Mouse (Mus musculus): ENCODE measurements around the gene Samsn1. TPM values are rescaled to one million over a fixed set of nuclear protein-coding genes. Genes with fewer than 3 reads are reported as not detected.

Samsn1 gene
- polyA plus RNA-seq, 1 experiment from 2014 or later: 4.9 TPM

- no peak overlapping the region for H3K9ac ChIP-seq
- no peaks in the 10 kb centered on the region for H3K27me3 ChIP-seq
- no peaks in the 10 kb centered on the region for H3K36me3 ChIP-seq
- H3K9me3 ChIP-seq (replicated peaks): no peaks in the 10 kb centered on the region
- H3K4me3 ChIP-seq (replicated peaks): no peak overlapping the region
- H3K4me2 ChIP-seq (replicated peaks): no peak overlapping the region
- no peak overlapping the region for H3K27ac ChIP-seq (replicated peaks)
- no peak for ATAC-seq (ENCODE audit: insufficient number of reproducible peaks, low FRiP score, low TSS enrichment, low read depth)
- 76% methylated on average over 8 of the region's 8 CpGs for WGBS
- H3K4me1 ChIP-seq: no peaks in the 10 kb centered on the region
Measured at GRCm38 (mm10) chr16:75872241-75872640, 149.8 kb downstream of the Samsn1 start.

- Histone ChIP-seq H3K36me3 (no peaks in the 10 kb centered on the region), H3K9ac (no peak overlapping the region), H3K27me3 (no peaks in the 10 kb centered on the region), H3K4me1 (no peaks in the 10 kb centered on the region), H3K27ac (replicated peaks) (no peak overlapping the region), H3K9me3 (replicated peaks) (no peaks in the 10 kb centered on the region), H3K4me2 (replicated peaks) (no peak overlapping the region), H3K4me3 (replicated peaks) (no peak overlapping the region)
- ATAC-seq (ENCODE audit: insufficient number of reproducible peaks, low FRiP score, low TSS enrichment, low read depth): no peak
- 84% methylated on average over 6 of the region's 6 CpGs for WGBS
Measured at GRCm38 (mm10) chr16:75867400-75867799, 154.7 kb downstream of the Samsn1 start.

GRCm38 (mm10) chr16:75865505-75865904 lies 156.6 kb downstream of the Samsn1 start:
- no peaks in the 10 kb centered on the region for H3K9me3 ChIP-seq (replicated peaks)
- H3K9ac ChIP-seq: no peak overlapping the region
- no peak for ATAC-seq (ENCODE audit: insufficient number of reproducible peaks, low FRiP score, low TSS enrichment, low read depth)
- 67% methylated on average over 6 of the region's 6 CpGs for WGBS
- H3K27me3 ChIP-seq: no peaks in the 10 kb centered on the region
- H3K27ac ChIP-seq (replicated peaks): no peak overlapping the region
- no peak overlapping the region for H3K4me3 ChIP-seq (replicated peaks)
- no peaks in the 10 kb centered on the region for H3K4me1 ChIP-seq
- H3K36me3 ChIP-seq: no peaks in the 10 kb centered on the region
- H3K4me2 ChIP-seq (replicated peaks): no peak overlapping the region

- WGBS: 66% methylated on average over 2 of the region's 2 CpGs
- no peak overlapping the region for H3K27ac ChIP-seq (replicated peaks)
- ATAC-seq (ENCODE audit: insufficient number of reproducible peaks, low FRiP score, low TSS enrichment, low read depth): no peak
Measured at GRCm38 (mm10) chr16:75864673-75865072, 157.4 kb downstream of the Samsn1 start.

GRCm38 (mm10) chr16:75856343-75856742 lies 165.7 kb downstream of the Samsn1 start:
- no peak overlapping the region for H3K4me2 ChIP-seq (replicated peaks)
- no peaks in the 10 kb centered on the region for H3K36me3 ChIP-seq
- no peak overlapping the region for H3K9ac ChIP-seq
- no peak overlapping the region for H3K27ac ChIP-seq (replicated peaks)
- no peaks in the 10 kb centered on the region for H3K9me3 ChIP-seq (replicated peaks)
- no peaks in the 10 kb centered on the region for H3K27me3 ChIP-seq
- no peak for ATAC-seq (ENCODE audit: insufficient number of reproducible peaks, low FRiP score, low TSS enrichment, low read depth)
- no peaks in the 10 kb centered on the region for H3K4me1 ChIP-seq
- 75% methylated on average over 2 of the region's 2 CpGs for WGBS
- no peak overlapping the region for H3K4me3 ChIP-seq (replicated peaks)

More at GRCm38 (mm10) chr16:75864673-75865072, 157.4 kb downstream of the Samsn1 start:
- H3K4me3 ChIP-seq (replicated peaks): no peak overlapping the region
- H3K4me1 ChIP-seq: no peaks in the 10 kb centered on the region
- H3K4me2 ChIP-seq (replicated peaks): no peak overlapping the region
- H3K36me3 ChIP-seq: no peaks in the 10 kb centered on the region
- no peaks in the 10 kb centered on the region for H3K27me3 ChIP-seq
- no peaks in the 10 kb centered on the region for H3K9me3 ChIP-seq (replicated peaks)
- H3K9ac ChIP-seq: no peak overlapping the region

GRCm38 (mm10) chr16:75855402-75855801 lies 166.7 kb downstream of the Samsn1 start:
- ATAC-seq (ENCODE audit: insufficient number of reproducible peaks, low FRiP score, low TSS enrichment, low read depth): no peak
- Histone ChIP-seq H3K9ac (no peak overlapping the region), H3K36me3 (no peaks in the 10 kb centered on the region), H3K4me1 (no peaks in the 10 kb centered on the region), H3K4me3 (replicated peaks) (no peak overlapping the region), H3K27ac (replicated peaks) (no peak overlapping the region), H3K9me3 (replicated peaks) (no peaks in the 10 kb centered on the region), H3K4me2 (replicated peaks) (no peak overlapping the region), H3K27me3 (no peaks in the 10 kb centered on the region)
- 78% methylated on average over 7 of the region's 7 CpGs for WGBS

- Histone ChIP-seq H3K27ac (replicated peaks) (no peak overlapping the region), H3K9me3 (replicated peaks) (no peaks in the 10 kb centered on the region), H3K4me3 (replicated peaks) (no peak overlapping the region), H3K27me3 (no peaks in the 10 kb centered on the region), H3K4me1 (no peaks in the 10 kb centered on the region), H3K9ac (no peak overlapping the region), H3K4me2 (replicated peaks) (no peak overlapping the region), H3K36me3 (no peaks in the 10 kb centered on the region)
- WGBS: 59% methylated on average over 9 of the region's 9 CpGs
- no peak for ATAC-seq (ENCODE audit: insufficient number of reproducible peaks, low FRiP score, low TSS enrichment, low read depth)
Measured at GRCm38 (mm10) chr16:75853556-75854271, 168.4 kb downstream of the Samsn1 start.

GRCm38 (mm10) chr16:75852485-75852884 lies 169.6 kb downstream of the Samsn1 start:
- no peaks in the 10 kb centered on the region for H3K4me1 ChIP-seq

GRCm38 (mm10) chr16:75849039-75849438 lies 173.0 kb downstream of the Samsn1 start:
- H3K27me3 ChIP-seq: no peaks in the 10 kb centered on the region
- no peak overlapping the region for H3K4me2 ChIP-seq (replicated peaks)
- H3K36me3 ChIP-seq: no peaks in the 10 kb centered on the region
- H3K9me3 ChIP-seq (replicated peaks): no peaks in the 10 kb centered on the region
- no peak overlapping the region for H3K9ac ChIP-seq
- H3K4me3 ChIP-seq (replicated peaks): no peak overlapping the region
- 75% methylated on average over 6 of the region's 6 CpGs for WGBS
- no peak overlapping the region for H3K27ac ChIP-seq (replicated peaks)
- ATAC-seq (ENCODE audit: insufficient number of reproducible peaks, low FRiP score, low TSS enrichment, low read depth): no peak
- H3K4me1 ChIP-seq: no peaks in the 10 kb centered on the region

More at GRCm38 (mm10) chr16:75852485-75852884, 169.6 kb downstream of the Samsn1 start:
- Histone ChIP-seq H3K27ac (replicated peaks) (no peak overlapping the region), H3K27me3 (no peaks in the 10 kb centered on the region), H3K9me3 (replicated peaks) (no peaks in the 10 kb centered on the region), H3K4me3 (replicated peaks) (no peak overlapping the region), H3K4me2 (replicated peaks) (no peak overlapping the region), H3K9ac (no peak overlapping the region), H3K36me3 (no peaks in the 10 kb centered on the region)
- no peak for ATAC-seq (ENCODE audit: insufficient number of reproducible peaks, low FRiP score, low TSS enrichment, low read depth)
- WGBS: 69% methylated on average over 2 of the region's 2 CpGs

- H3K4me2 ChIP-seq (replicated peaks): no peak overlapping the region
- no peak for ATAC-seq (ENCODE audit: insufficient number of reproducible peaks, low FRiP score, low TSS enrichment, low read depth)
- H3K9ac ChIP-seq: no peak overlapping the region
- WGBS: 33% methylated on average over 7 of the region's 7 CpGs
- H3K4me1 ChIP-seq: no peaks in the 10 kb centered on the region
- H3K4me3 ChIP-seq (replicated peaks): no peak overlapping the region
- no peaks in the 10 kb centered on the region for H3K36me3 ChIP-seq
- H3K9me3 ChIP-seq (replicated peaks): no peaks in the 10 kb centered on the region
- H3K27ac ChIP-seq (replicated peaks): no peak overlapping the region
- no peaks in the 10 kb centered on the region for H3K27me3 ChIP-seq
Measured at GRCm38 (mm10) chr16:75843653-75844062, 178.4 kb downstream of the Samsn1 start.

GRCm38 (mm10) chr16:75843031-75843430 lies 179.1 kb downstream of the Samsn1 start:
- no peaks in the 10 kb centered on the region for H3K4me1 ChIP-seq

GRCm38 (mm10) chr16:75842569-75842968 lies 179.5 kb downstream of the Samsn1 start:
- Histone ChIP-seq H3K4me1 (no peaks in the 10 kb centered on the region), H3K4me3 (replicated peaks) (no peak overlapping the region), H3K9ac (no peak overlapping the region), H3K27ac (replicated peaks) (no peak overlapping the region), H3K9me3 (replicated peaks) (no peaks in the 10 kb centered on the region), H3K36me3 (no peaks in the 10 kb centered on the region), H3K4me2 (replicated peaks) (no peak overlapping the region), H3K27me3 (no peaks in the 10 kb centered on the region)
- no peak for ATAC-seq (ENCODE audit: insufficient number of reproducible peaks, low FRiP score, low TSS enrichment, low read depth)
- WGBS: 87% methylated on average over 9 of the region's 9 CpGs

More at GRCm38 (mm10) chr16:75843031-75843430, 179.1 kb downstream of the Samsn1 start:
- Histone ChIP-seq H3K9me3 (replicated peaks) (no peaks in the 10 kb centered on the region), H3K4me2 (replicated peaks) (no peak overlapping the region), H3K27me3 (no peaks in the 10 kb centered on the region), H3K4me3 (replicated peaks) (no peak overlapping the region), H3K27ac (replicated peaks) (no peak overlapping the region), H3K36me3 (no peaks in the 10 kb centered on the region), H3K9ac (no peak overlapping the region)
- ATAC-seq (ENCODE audit: insufficient number of reproducible peaks, low FRiP score, low TSS enrichment, low read depth): no peak
- WGBS: 94% methylated on average over 9 of the region's 9 CpGs

All from embryonic facial prominence, embryonic 15.5 days (tissue).